Mouse (Mus musculus) embryonic facial prominence, embryonic 11.5 days (tissue): ENCODE measurements around the gene Anapc16. TPM values are rescaled to one million over a fixed set of nuclear protein-coding genes. Genes with fewer than 3 reads are reported as not detected.

ENCODE experiments used
- ATAC-seq: fragments of 200-750 bp; cut with Nextera tagmentation; replicated peaks from 2 replicates; pipeline ENCODE4 v1.8.0; 2017; ENCODE audit warnings: low read depth; ENCODE audit not compliant: insufficient number of reproducible peaks, low FRiP score, low TSS enrichment
- DNase-seq: peaks from one replicate; pipeline ENCODE4 v3.0.0-alpha.2; 2015; ENCODE audit warnings: low spot score
- H3K27ac ChIP-seq: fragments of 300-500 bp; sonication (generic); replicated peaks from 2 replicates; pipeline ENCODE4 v1.5.1; 2014; ENCODE audit warnings: mild to moderate bottlenecking, low read depth, low read length, control low read depth
- H3K27me3 ChIP-seq: fragments of 300-500 bp; sonication (generic); 2 replicates; pipeline ENCODE4 v1.6.1; 2014; ENCODE audit warnings: mild to moderate bottlenecking, low read length, moderate library complexity, mixed read lengths; ENCODE audit not compliant: control insufficient read depth, insufficient read depth
- H3K36me3 ChIP-seq: fragments of 300-500 bp; sonication (generic); replicated peaks from 2 replicates; pipeline ENCODE4 v1.6.1; 2014; ENCODE audit warnings: low read depth, mild to moderate bottlenecking, low read length, moderate library complexity, mixed read lengths; ENCODE audit not compliant: control insufficient read depth, insufficient read depth
- H3K4me1 ChIP-seq: fragments of 300-500 bp; sonication (generic); 2 replicates; pipeline ENCODE4 v1.6.1; 2014; ENCODE audit warnings: low read length, mixed read lengths; ENCODE audit not compliant: control insufficient read depth, insufficient read depth
- H3K4me2 ChIP-seq: fragments of 300-500 bp; sonication (generic); 2 replicates; pipeline ENCODE4 v1.6.1; 2014; ENCODE audit warnings: low read depth, mild to moderate bottlenecking, control low read depth, low read length, moderate library complexity
- H3K4me3 ChIP-seq: fragments of 300-500 bp; sonication (generic); 2 replicates; pipeline ENCODE4 v1.5.1; 2014; ENCODE audit warnings: low read depth, low read length, control low read depth
- H3K9ac ChIP-seq: fragments of 300-500 bp; sonication (generic); replicated peaks from 2 replicates; pipeline ENCODE4 v1.6.1; 2014; ENCODE audit warnings: mild to moderate bottlenecking, control low read depth, low read length
- H3K9me3 ChIP-seq: fragments of 300-500 bp; sonication (generic); replicated peaks from 2 replicates; pipeline ENCODE4 v1.6.1; 2016; ENCODE audit warnings: mild to moderate bottlenecking, low read length, inconsistent platforms, mixed read lengths; ENCODE audit not compliant: control insufficient read depth
- WGBS: fragments of 180-500 bp; shearing (Covaris S2); extraction: QIAGEN DNeasy Blood & Tissue Kit; methylation state at CpG from one replicate; pipeline ENCODE4 v1.1.7; 2014; 5-methylcytosine and 5-hydroxymethylcytosine counted together
- polyA plus RNA-seq: library from polyadenylated mRNA; unstranded; fragments of >200 nt; fragmentation: Nextera tagmentation; extraction: Ambion mirVana; gene quantifications from 2 replicates; pipeline ENCODE4 v1.2.1, GENCODE M21; 2014

Anapc16 gene
- polyA plus RNA-seq, 1 experiment from 2014 or later = 88.7 TPM

DNA sequence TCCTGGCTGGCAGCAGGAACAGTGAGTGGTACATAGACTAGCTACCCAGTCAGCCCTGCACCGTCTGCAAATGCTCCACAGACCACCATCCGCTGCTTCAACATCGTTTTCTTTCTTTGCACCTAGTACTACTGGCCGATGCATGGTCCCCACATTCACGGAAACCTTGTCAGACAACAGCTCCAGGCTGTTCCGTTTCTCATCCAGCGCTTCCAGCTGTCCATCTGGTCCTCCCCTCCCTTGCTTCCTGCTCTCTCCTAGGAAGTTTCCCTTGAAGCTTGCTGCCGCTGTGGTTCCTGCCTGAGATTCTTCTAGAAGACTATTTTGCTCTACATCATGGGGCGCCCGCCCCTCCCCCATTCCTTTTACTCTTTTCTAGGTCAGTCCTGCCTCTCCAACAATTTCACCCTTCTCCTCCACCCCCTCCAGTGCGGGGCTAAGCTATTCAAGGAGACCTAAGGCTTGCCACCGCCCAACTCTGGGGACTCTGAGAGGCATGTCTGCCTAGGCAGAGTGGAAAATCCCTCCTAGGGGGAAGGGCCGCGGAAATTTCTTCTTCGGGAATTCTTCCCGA, 60.0 kb downstream of the Anapc16 start:
- Histone ChIP-seq H3K9ac (peak overlapping the region; percentile 46), H3K4me1 (peaks cover 6% of the 10 kb centered on the region; the same call in 1 of the 2 replicates), H3K36me3 (no peaks in the 10 kb centered on the region), H3K9me3 (no peaks in the 10 kb centered on the region), H3K27me3 (no peaks in the 10 kb centered on the region), H3K4me3 (peak overlapping the region; percentile 15), H3K4me2 (peak overlapping the region; percentile 45), H3K27ac (peak overlapping the region; percentile 56)
- peak; percentile 64 for ATAC-seq
- WGBS = 3% methylated on average over 16 of the region's 16 CpGs
- DNase-seq = peak; percentile 63

DNA sequence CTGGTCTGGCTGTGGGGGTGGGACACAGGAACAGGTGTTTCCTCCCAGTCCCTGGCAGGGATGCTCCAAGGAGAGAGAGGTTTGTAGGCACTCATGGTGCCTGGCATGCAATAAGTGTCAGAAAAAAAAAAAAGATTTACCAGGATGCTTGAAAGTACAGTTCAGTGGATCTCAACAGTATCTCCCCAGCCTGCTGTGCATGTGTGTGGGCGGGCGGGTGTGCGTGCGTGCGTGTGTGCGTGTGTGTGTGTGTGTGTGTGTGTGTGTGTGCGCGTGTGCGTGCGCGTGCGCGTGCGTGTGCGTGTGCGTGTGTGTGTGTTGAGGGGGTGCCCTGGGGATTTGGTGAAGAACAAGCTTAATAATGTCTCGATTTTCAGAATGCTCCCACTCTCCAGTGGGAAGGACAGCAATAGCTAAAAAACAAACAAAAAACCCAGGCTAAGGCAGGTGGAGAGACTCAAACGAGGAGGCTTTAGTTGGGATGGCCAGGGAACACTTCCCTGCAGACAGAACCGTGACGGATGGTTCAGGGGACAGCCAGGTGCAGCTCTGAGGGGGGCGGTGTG, 60.6 kb downstream of the Anapc16 start:
- peaks cover 6% of the 10 kb centered on the region; the same call in 1 of the 2 replicates for H3K4me1 ChIP-seq
- peak overlapping the region; percentile 46 for H3K9ac ChIP-seq
- H3K4me2 ChIP-seq = peak overlapping the region; percentile 45
- H3K27me3 ChIP-seq = no peaks in the 10 kb centered on the region
- no peaks in the 10 kb centered on the region for H3K36me3 ChIP-seq
- H3K9me3 ChIP-seq = no peaks in the 10 kb centered on the region
- H3K4me3 ChIP-seq = peak overlapping the region; percentile 15; the same call in 1 of the 2 replicates
- DNase-seq (no peak), ATAC-seq (no peak; the same call in 1 of the 2 replicates)
- 41% methylated on average over 21 of the region's 21 CpGs for WGBS
- peak overlapping the region; percentile 56; the same call in 1 of the 2 replicates for H3K27ac ChIP-seq

DNA sequence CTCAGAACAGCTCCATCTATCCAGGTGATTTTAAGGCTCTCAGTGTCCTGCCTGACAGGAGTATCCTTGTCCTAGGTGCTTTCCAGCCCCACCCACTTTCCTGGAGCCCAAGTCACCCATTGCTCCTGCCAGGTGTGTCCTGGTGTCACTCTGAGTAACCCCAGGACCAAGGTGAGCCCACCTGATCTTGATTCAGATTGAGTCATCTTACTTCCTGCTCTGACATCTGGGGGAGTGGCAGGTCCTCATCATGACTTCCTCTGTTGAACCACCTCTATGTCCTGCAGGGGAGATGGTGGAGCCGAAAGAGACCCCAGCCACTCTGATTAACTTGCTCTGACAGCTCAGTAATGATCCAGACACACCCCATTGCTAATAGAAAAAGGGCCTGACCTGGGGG, 63.9 kb downstream of the Anapc16 start:
- H3K4me3 ChIP-seq = no peak overlapping the region
- no peaks in the 10 kb centered on the region for H3K27me3 ChIP-seq
- H3K36me3 ChIP-seq = no peaks in the 10 kb centered on the region
- H3K9me3 ChIP-seq = no peaks in the 10 kb centered on the region
- H3K9ac ChIP-seq = no peak overlapping the region
- 55% methylated on average over 1 of the region's 1 CpGs for WGBS
- DNase-seq = no peak
- H3K4me2 ChIP-seq = no peak overlapping the region
- ATAC-seq = no peak
- H3K27ac ChIP-seq = no peak overlapping the region
- peaks cover 6% of the 10 kb centered on the region; the same call in 1 of the 2 replicates for H3K4me1 ChIP-seq

DNA sequence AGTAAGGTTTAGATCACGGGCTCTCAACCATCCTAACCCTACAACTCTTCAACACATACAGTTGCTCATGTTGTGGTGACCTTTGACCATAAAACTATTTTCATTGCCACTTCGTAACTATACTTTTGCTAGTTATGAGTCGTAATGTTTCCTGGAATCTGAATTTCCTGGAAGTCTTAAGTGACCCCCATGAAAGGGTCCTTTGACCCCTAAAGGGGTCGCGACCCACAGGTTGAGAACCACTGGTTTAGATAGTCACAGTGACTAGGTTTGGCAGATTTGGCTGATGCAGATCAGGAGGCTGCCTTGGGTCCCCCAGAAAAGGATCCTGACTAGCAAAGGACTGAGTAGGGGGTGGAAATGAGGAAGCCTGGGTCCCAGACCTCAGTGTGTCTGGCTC, 64.3 kb downstream of the Anapc16 start:
- no peak overlapping the region for H3K4me2 ChIP-seq
- WGBS = 75% methylated on average over 5 of the region's 5 CpGs

More for the DNA sequence above, 64.3 kb downstream of the Anapc16 start:
- H3K36me3 ChIP-seq = no peaks in the 10 kb centered on the region
- no peaks in the 10 kb centered on the region for H3K27me3 ChIP-seq
- H3K9ac ChIP-seq = no peak overlapping the region
- no peak overlapping the region for H3K27ac ChIP-seq
- no peak overlapping the region for H3K4me3 ChIP-seq
- no peak for ATAC-seq
- peaks cover 6% of the 10 kb centered on the region; the same call in 1 of the 2 replicates for H3K4me1 ChIP-seq
- no peaks in the 10 kb centered on the region for H3K9me3 ChIP-seq
- DNase-seq = no peak

Other genes with a start within 250 kb of the Anapc16 start
- 19.4 and 21.6 TPM in 2 replicates for gene Dnajb12, start 123.6 kb downstream of the Anapc16 start, polyA plus RNA-seq
- gene Ddit4, start 51.3 kb downstream of the Anapc16 start, polyA plus RNA-seq = 6.3 and 6.9 TPM in 2 replicates
- 43.9 and 48.7 TPM in 2 replicates for gene Ascc1, start 330 bp downstream of the Anapc16 start, polyA plus RNA-seq
- 4.8 and 7.4 TPM in 2 replicates for gene Spock2, start 103.1 kb upstream of the Anapc16 start, polyA plus RNA-seq
- gene Chst3, start 216.1 kb upstream of the Anapc16 start, polyA plus RNA-seq = 0.86 and 1.4 TPM in 2 replicates